Mouse (Mus musculus) G1E (cell line): ENCODE results near the gene Ywhah. TPM values are rescaled to one million over a fixed set of nuclear protein-coding genes. Genes with fewer than 3 reads are reported as not detected.

Experiments
- ATAC-seq: 2 replicates; pipeline ENCODE4 v1.8.0; 2016; ENCODE audit warnings: mild to moderate bottlenecking; ENCODE audit not compliant: insufficient number of reproducible peaks, poor library complexity, low FRiP score, severe bottlenecking; ENCODE audit errors: extremely low read depth
- DNase-seq: peaks from one replicate; pipeline ENCODE4 v3.0.0; 2012; ENCODE audit warnings: low spot score
- H3K27me3 ChIP-seq: 2 replicates; pipeline ENCODE4 v1.6.1; 2012; ENCODE audit warnings: mild to moderate bottlenecking, low read length, inconsistent platforms; ENCODE audit not compliant: insufficient read depth
- H3K36me3 ChIP-seq: replicated peaks from 2 replicates; pipeline ENCODE3; 2012; ENCODE audit warnings: mild to moderate bottlenecking, inconsistent platforms
- H3K4me1 ChIP-seq: 2 replicates; pipeline ENCODE4 v1.6.1; 2012; ENCODE audit warnings: low read depth, low read length, inconsistent platforms, mixed read lengths; ENCODE audit not compliant: insufficient read depth
- H3K4me3 ChIP-seq: 2 replicates; pipeline ENCODE4 v1.5.1; 2012; ENCODE audit warnings: low read depth, mild to moderate bottlenecking, inconsistent platforms, low read length, moderate library complexity, mixed read lengths
- H3K9me3 ChIP-seq: replicated peaks from 2 replicates; pipeline ENCODE4 v1.6.1; 2012; ENCODE audit warnings: inconsistent platforms
- CTCF ChIP-seq: IDR thresholded peaks from 2 replicates; pipeline ENCODE4 v1.5.1; 2012; ENCODE audit warnings: low read depth, low read length, inconsistent platforms, mixed read lengths
- GATA1 ChIP-seq: IDR thresholded peaks from 2 replicates; pipeline ENCODE4 v1.6.1; 2012; ENCODE audit warnings: borderline replicate concordance, low read length, inconsistent platforms, mixed read lengths
- GATA2 ChIP-seq: IDR thresholded peaks from 2 replicates; pipeline ENCODE4 v1.6.1; 2012; ENCODE audit warnings: low read depth, low read length, inconsistent platforms, borderline replicate concordance
- POLR2AphosphoS5 ChIP-seq: IDR thresholded peaks from 2 replicates; pipeline ENCODE4 v1.6.1; 2012; ENCODE audit warnings: low read depth, low read length, inconsistent platforms; ENCODE audit not compliant: insufficient replicate concordance
- TAL1 ChIP-seq: conservative IDR thresholded peaks from 2 replicates; pipeline ENCODE4 v1.6.1; 2012; ENCODE audit warnings: low read depth, low read length, inconsistent platforms, mixed read lengths
- polyA plus RNA-seq: library from polyadenylated mRNA; stranded (reverse); fragments of >175 nt; gene quantifications from 2 replicates; pipeline ENCODE4 v1.2.3, GENCODE M21; 2012
- total RNA-seq, 2 experiments: library from RNA; stranded (forward) in 1 of 2; stranded (reverse) in 1 of 2; fragments of 200-1000 nt in 1 of 2; fragments of >200 nt in 1 of 2; fragmentation: Nextera tagmentation in 1 of 2; gene quantifications; 2 replicates each; pipeline ENCODE4 v1.2.3; 2014 to 2017

Gene Ywhah
- total and polyA plus RNA-seq, 3 experiments, result 86.4 to 363 (median 129) TPM

GRCm38 (mm10) chr5:33043397-33043796, 24.8 kb downstream of the Ywhah start:
- TF ChIP-seq GATA2 (no peak), CTCF (no peak), TAL1 (no peak)
- no peak for DNase-seq
- ATAC-seq, result no peak
- H3K4me3 ChIP-seq, result no peak overlapping the region
- H3K27me3 ChIP-seq, result peaks cover 26% of the 10 kb centered on the region
- H3K9me3 ChIP-seq, result peaks cover 3% of the 10 kb centered on the region
- peaks cover 7% of the 10 kb centered on the region for H3K4me1 ChIP-seq
- no peaks in the 10 kb centered on the region for H3K36me3 ChIP-seq

- DNase-seq (no peak), ATAC-seq (no peak)
- Histone ChIP-seq H3K36me3 (no peaks in the 10 kb centered on the region), H3K4me3 (no peak overlapping the region), H3K27me3 (peaks cover 26% of the 10 kb centered on the region), H3K4me1 (no peaks in the 10 kb centered on the region), H3K9me3 (peaks cover 3% of the 10 kb centered on the region)
- TF ChIP-seq POLR2AphosphoS5, result no peak
- TF ChIP-seq CTCF, result no peak
- TF ChIP-seq TAL1, result no peak
- TF ChIP-seq GATA1, result no peak
- TF ChIP-seq GATA2, result no peak
These were observed 26.2 kb downstream of the Ywhah start for GRCm38 (mm10) chr5:33044636-33045315.

GRCm38 (mm10) chr5:33045316-33045705, 26.7 kb downstream of the Ywhah start:
- no peak for ATAC-seq
- Histone ChIP-seq H3K4me3 (no peak overlapping the region), H3K27me3 (peaks cover 22% of the 10 kb centered on the region), H3K4me1 (no peaks in the 10 kb centered on the region), H3K9me3 (peaks cover 3% of the 10 kb centered on the region), H3K36me3 (no peaks in the 10 kb centered on the region)
- DNase-seq, result no peak
- no peak for TF ChIP-seq CTCF
- TF ChIP-seq POLR2AphosphoS5, result no peak
- TF ChIP-seq TAL1, result no peak
- TF ChIP-seq GATA2, result no peak
- no peak for TF ChIP-seq GATA1

GRCm38 (mm10) chr5:33052849-33053582, 34.4 kb downstream of the Ywhah start:
- no peak overlapping the region for H3K4me3 ChIP-seq
- H3K27me3 ChIP-seq, result peaks cover 16% of the 10 kb centered on the region
- H3K36me3 ChIP-seq, result no peaks in the 10 kb centered on the region
- DNase-seq (no peak), ATAC-seq (no peak)
- H3K9me3 ChIP-seq, result no peaks in the 10 kb centered on the region
- TF ChIP-seq CTCF (no peak), TAL1 (no peak), POLR2AphosphoS5 (no peak), GATA2 (no peak), GATA1 (no peak)
- H3K4me1 ChIP-seq, result no peaks in the 10 kb centered on the region

- H3K4me3 ChIP-seq, result no peak overlapping the region
- TF ChIP-seq GATA2 (no peak), TAL1 (no peak), GATA1 (no peak), CTCF (no peak), POLR2AphosphoS5 (no peak)
- no peaks in the 10 kb centered on the region for H3K4me1 ChIP-seq
- no peak for DNase-seq
- no peaks in the 10 kb centered on the region for H3K36me3 ChIP-seq
- H3K27me3 ChIP-seq, result peaks cover 14% of the 10 kb centered on the region
- H3K9me3 ChIP-seq, result no peaks in the 10 kb centered on the region
- ATAC-seq, result no peak
These were observed 37.6 kb downstream of the Ywhah start for GRCm38 (mm10) chr5:33056126-33056765.

- no peak for TF ChIP-seq CTCF
- no peak for TF ChIP-seq POLR2AphosphoS5
- no peak for TF ChIP-seq GATA1
- no peak for TF ChIP-seq TAL1
- no peak for TF ChIP-seq GATA2
- no peak for DNase-seq
- no peak for ATAC-seq
- no peak overlapping the region for H3K4me3 ChIP-seq
- no peaks in the 10 kb centered on the region for H3K36me3 ChIP-seq
- H3K27me3 ChIP-seq, result 0 out of 2 replicates have a peak, but pooled peaks cover 2% of the 10 kb centered on the region
- H3K9me3 ChIP-seq, result no peaks in the 10 kb centered on the region
- H3K4me1 ChIP-seq, result no peaks in the 10 kb centered on the region
These were observed 51.5 kb downstream of the Ywhah start for GRCm38 (mm10) chr5:33070071-33070470.
